ENCODE assay signal across 9 mouse cellular contexts in the genomic region with DNA sequence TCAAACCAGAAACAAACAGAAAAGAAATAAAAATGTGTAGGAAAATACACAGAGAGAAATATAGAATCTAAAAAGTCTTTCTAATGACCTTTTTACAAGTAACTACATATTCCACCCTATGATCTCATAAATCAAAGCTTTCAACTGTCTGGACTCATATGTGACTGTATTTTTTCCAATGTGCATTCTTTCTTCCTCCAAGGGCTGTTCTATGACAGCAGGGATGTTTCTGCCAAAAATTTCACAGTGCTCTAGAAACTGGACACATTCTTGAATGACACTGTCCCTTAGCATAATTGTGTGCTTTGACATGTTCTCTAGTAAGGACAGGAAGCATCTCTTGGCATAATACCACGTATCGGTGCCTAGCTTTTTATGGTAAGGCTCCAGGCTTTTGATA. TPM values are rescaled to one million over a fixed set of nuclear protein-coding genes. Genes with fewer than 3 reads are reported as not detected.
A peak's percentile ranks its signal among the peaks of the same experiment; 100 is the strongest.
DNase-seq lines count a peak whose midpoint lies in the region; ATAC-seq and TF ChIP-seq lines count a peak whose summit lies in the region.
"Not testable (repeated sequence)": the region's sequence is repeated elsewhere in the genome, so short reads cannot be mapped to it uniquely, and the experiment has no call there.
"Had no signal": no experiment of that assay in that cellular context is flagged by ENCODE, and none has a peak within 500 bp of the region (broad histone marks: within the 10 kb centered on the region; RNA-seq: fewer than 3 reads in every experiment).

No protein-coding gene starts in this region.

- H3K27ac ChIP-seq in kidney, postnatal 0 days; lung, embryonic 14.5 days (ENCODE audit: low read depth); lung, postnatal 0 days (ENCODE audit: low read length): not testable (repeated sequence)
- H3K27ac ChIP-seq in lung, embryonic 15.5 days = peak overlapping the region; percentile 61; the same call in 1 of the 2 replicates
- H3K27ac ChIP-seq in lung, embryonic 16.5 days (ENCODE audit: low read length) = peak overlapping the region; percentile 58; the same call in 1 of the 2 replicates

- H3K4me1 ChIP-seq in kidney, postnatal 0 days (replicated peaks; ENCODE audit: insufficient read depth, low read length); lung, embryonic 14.5 days (ENCODE audit: insufficient read depth); lung, embryonic 15.5 days; lung, embryonic 16.5 days (replicated peaks; ENCODE audit: control insufficient read depth, insufficient read depth, low read length); lung, postnatal 0 days (ENCODE audit: insufficient read depth, low read depth, low read length): not testable (repeated sequence)

- H3K36me3 ChIP-seq in kidney, postnatal 0 days (ENCODE audit: insufficient read depth, low read length); lung, embryonic 14.5 days (ENCODE audit: insufficient read depth); lung, embryonic 15.5 days; lung, embryonic 16.5 days (ENCODE audit: control insufficient read depth, insufficient read depth, low read length); lung, postnatal 0 days (ENCODE audit: insufficient read depth, low read length): not testable (repeated sequence)

- not testable (repeated sequence) for H3K4me3 ChIP-seq in kidney, postnatal 0 days (replicated peaks; ENCODE audit: low read depth, low read length); lung, embryonic 14.5 days (ENCODE audit: low read depth, low read length); lung, embryonic 15.5 days; lung, embryonic 16.5 days (ENCODE audit: low read length); lung, postnatal 0 days (ENCODE audit: low read depth, low read length)

- H3K9ac ChIP-seq in kidney, postnatal 0 days (ENCODE audit: low read depth, low read length); lung, embryonic 14.5 days; lung, embryonic 15.5 days; lung, embryonic 16.5 days (ENCODE audit: low read length); lung, postnatal 0 days (replicated peaks; ENCODE audit: low read depth): not testable (repeated sequence)

- H3K4me2 ChIP-seq in kidney, postnatal 0 days (ENCODE audit: low read length); lung, embryonic 14.5 days; lung, embryonic 15.5 days; lung, embryonic 16.5 days (ENCODE audit: low read depth, low read length); lung, postnatal 0 days (replicated peaks; ENCODE audit: low read depth, low read length): not testable (repeated sequence)

- WGBS in kidney, postnatal 0 days = 72% methylated on average over 2 of the region's 2 CpGs
- WGBS in lung, embryonic 14.5 days = 49% methylated on average over 2 of the region's 2 CpGs
- 55% methylated on average over 2 of the region's 2 CpGs for WGBS in lung, embryonic 15.5 days
- 46% methylated on average over 2 of the region's 2 CpGs for WGBS in lung, embryonic 16.5 days
- whole genome bisulfite sequencing in lung, postnatal 0 days = 55% methylated on average over 2 of the region's 2 CpGs

- peak; percentile 27; the same call in 1 of the 2 replicates for TF ChIP-seq EP300 in lung, postnatal 0 days (IDR thresholded peaks at IDR 0.05)

- not testable (repeated sequence) for TF ChIP-seq CTCF in kidney, postnatal 0 days (IDR thresholded peaks at IDR 0.05; ENCODE audit: low read depth); lung, embryonic 14.5 days (IDR thresholded peaks at IDR 0.05; ENCODE audit: low read depth); lung, postnatal 0 days (IDR thresholded peaks at IDR 0.05)

- peak; percentile 77 for DNase-seq in kidney, postnatal 0 days (ENCODE audit: low spot score)
- DNase-seq in lung, embryonic 14.5 days = peak; percentile 71
- DNase-seq in lung, postnatal 0 days (ENCODE audit: low spot score) = peak; percentile 80
- peak; percentile 29 for DNase-seq in lung, postnatal 10 days

- H3K9me3 ChIP-seq in kidney, postnatal 0 days (replicated peaks; ENCODE audit: low read length); lung, embryonic 14.5 days (ENCODE audit: low read depth, low read length); lung, embryonic 15.5 days; lung, embryonic 16.5 days (ENCODE audit: control insufficient read depth, low read length); lung, postnatal 0 days (ENCODE audit: low read length): not testable (repeated sequence)

- ATAC-seq in kidney, postnatal 0 days (replicated peaks; ENCODE audit: low FRiP score, low read depth) = not testable (repeated sequence)
- 0 out of 2 replicates have a peak, but pooled peaks have one; percentile 39 for ATAC-seq in lung, embryonic 14.5 days (ENCODE audit: insufficient read depth)
- peak; percentile 76; the same call in 1 of the 2 replicates for ATAC-seq in lung, embryonic 15.5 days (ENCODE audit: borderline replicate concordance, extremely low read depth, low FRiP score, low TSS enrichment)
- ATAC-seq in lung, embryonic 16.5 days (ENCODE audit: low read depth) = peak; percentile 92
- ATAC-seq in lung, postnatal 0 days = peak; percentile 74

- not testable (repeated sequence) for H3K27me3 ChIP-seq in kidney, postnatal 0 days (ENCODE audit: insufficient read depth, low read length); lung, embryonic 14.5 days (ENCODE audit: insufficient read depth, low read length); lung, embryonic 15.5 days; lung, embryonic 16.5 days (ENCODE audit: control insufficient read depth, insufficient read depth, low read depth, low read length); lung, postnatal 0 days (replicated peaks; ENCODE audit: insufficient read depth, low read length)

RNA-seq across cellular contexts. Expression of gene Ttc30a2, which starts 1.9 kb away (rescaled TPM):
- 0.18 and 0.51 TPM in 2 replicates for polyA plus RNA-seq in kidney, postnatal 0 days (2015; fragmentation: Nextera tagmentation; extraction: Ambion mirVana)
- 0.14 and 0.33 TPM in 2 replicates for polyA plus RNA-seq in lung, embryonic 14.5 days (2014; fragmentation: Nextera tagmentation; extraction: Ambion mirVana)
- polyA plus RNA-seq in lung, embryonic 15.5 days (2015; fragmentation: Nextera tagmentation; extraction: Ambion mirVana) = 0.50 and 0.75 TPM in 2 replicates
- polyA plus RNA-seq in lung, embryonic 16.5 days (2015; fragmentation: Nextera tagmentation; extraction: Ambion mirVana) = 0.34 and 0.54 TPM in 2 replicates
- polyA plus RNA-seq in lung, postnatal 0 days (2015; fragmentation: Nextera tagmentation; extraction: Ambion mirVana) = 0.25 and 0.65 TPM in 2 replicates
- polyA plus RNA-seq: activated CD4-positive, CD25-positive, alpha-beta regulatory T cell, adult 4 months; CD4-positive, CD25-positive, alpha-beta regulatory T cell, adult 4 months; G1E had no signal

RNA-seq across cellular contexts. Expression of gene Ttc30a1, which starts 5.7 kb away (rescaled TPM):
- polyA plus RNA-seq in kidney, postnatal 0 days (2015; fragmentation: Nextera tagmentation; extraction: Ambion mirVana) = 6.7 and 7.0 TPM in 2 replicates
- 9.0 and 9.4 TPM in 2 replicates for polyA plus RNA-seq in lung, embryonic 14.5 days (2014; fragmentation: Nextera tagmentation; extraction: Ambion mirVana)
- 9.4 and 9.5 TPM in 2 replicates for polyA plus RNA-seq in lung, embryonic 15.5 days (2015; fragmentation: Nextera tagmentation; extraction: Ambion mirVana)
- 8.9 and 10.1 TPM in 2 replicates for polyA plus RNA-seq in lung, embryonic 16.5 days (2015; fragmentation: Nextera tagmentation; extraction: Ambion mirVana)
- polyA plus RNA-seq in lung, postnatal 0 days (2015; fragmentation: Nextera tagmentation; extraction: Ambion mirVana) = 2.8 and 3.9 TPM in 2 replicates
- polyA plus RNA-seq: G1E had no signal

RNA-seq across cellular contexts. Expression of gene Ttc30b, which starts 37.7 kb away (rescaled TPM):
- polyA plus RNA-seq in kidney, postnatal 0 days (2015; fragmentation: Nextera tagmentation; extraction: Ambion mirVana) = 14.1 and 14.5 TPM in 2 replicates
- 10.1 and 13.1 TPM in 2 replicates for polyA plus RNA-seq in lung, embryonic 14.5 days (2014; fragmentation: Nextera tagmentation; extraction: Ambion mirVana)
- 15.5 and 16.9 TPM in 2 replicates for polyA plus RNA-seq in lung, embryonic 15.5 days (2015; fragmentation: Nextera tagmentation; extraction: Ambion mirVana)
- 20.5 and 22.4 TPM in 2 replicates for polyA plus RNA-seq in lung, embryonic 16.5 days (2015; fragmentation: Nextera tagmentation; extraction: Ambion mirVana)
- polyA plus RNA-seq in lung, postnatal 0 days (2015; fragmentation: Nextera tagmentation; extraction: Ambion mirVana) = 17.9 and 18.6 TPM in 2 replicates

Comparison
In these comparisons a context has a peak if more than half of its experiments do, and no peak if none do; other contexts are left out.
1. DNase-seq: peak in every context shown above with its lines; median percentile 80 in lung, postnatal 0 days; 77 in kidney, postnatal 0 days; 71 in lung, embryonic 14.5 days; 29 in lung, postnatal 10 days.